Mouse (Mus musculus) lung, adult 2 months (tissue): ENCODE data around the gene Palb2.

Experiments
- CTCF ChIP-seq: fragments of 200-500 bp; IDR thresholded peaks from 2 replicates; pipeline ENCODE4 v1.5.1; 2011; ENCODE audit warnings: mild to moderate bottlenecking, low read length, control low read depth; ENCODE audit not compliant: insufficient read depth
- POLR2A ChIP-seq: fragments of 200-500 bp; IDR thresholded peaks from 2 replicates; pipeline ENCODE4 v1.6.1; 2011; ENCODE audit warnings: low read depth, mild to moderate bottlenecking, control low read depth, low read length, borderline replicate concordance; ENCODE audit errors: extremely low read depth

GRCm38 (mm10) chr7:122066102-122066944 lies 66.5 kb downstream of the Palb2 start:
- TF ChIP-seq CTCF = no peak
- no peak for TF ChIP-seq POLR2A
